8 mouse cellular contexts compared by ENCODE assay signal in the genomic region with DNA sequence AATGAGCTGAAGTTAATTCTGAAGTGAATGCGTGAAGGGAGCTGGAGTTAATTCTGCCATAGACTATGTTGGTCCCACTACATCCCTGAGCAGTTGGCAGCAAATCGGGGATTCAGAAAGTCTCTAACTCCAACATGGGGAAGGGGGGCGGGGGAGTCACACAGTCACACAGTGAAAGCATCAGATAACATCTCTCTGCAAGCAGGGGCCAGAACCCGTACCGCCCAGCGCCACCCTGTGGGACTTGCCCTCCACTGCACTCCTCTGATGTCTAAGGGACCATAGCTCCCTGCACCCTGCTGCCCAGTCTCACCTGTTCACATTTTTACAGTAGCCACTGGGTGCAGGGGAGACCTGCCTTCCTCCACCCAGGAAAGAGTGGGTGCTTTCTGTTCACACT.
A peak's percentile ranks its signal among the peaks of the same experiment; 100 is the strongest.
DNase-seq lines count a peak whose midpoint lies in the region; ATAC-seq lines count a peak whose summit lies in the region.

No protein-coding gene starts in this region.

- H3K27me3 ChIP-seq in kidney, embryonic 14.5 days (ENCODE audit: control insufficient read depth, insufficient read depth, low read length), result no peaks in the 10 kb centered on the region
- no peaks in the 10 kb centered on the region for H3K27me3 ChIP-seq in heart, embryonic 11.5 days (ENCODE audit: control insufficient read depth, insufficient read depth, low read length)

- H3K4me3 ChIP-seq in kidney, embryonic 14.5 days (ENCODE audit: low read length), result no peak overlapping the region
- no peak overlapping the region for H3K4me3 ChIP-seq in heart, embryonic 11.5 days (ENCODE audit: low read depth, low read length)

- no peak overlapping the region for H3K9ac ChIP-seq in kidney, embryonic 14.5 days (ENCODE audit: low read depth, low read length)
- H3K9ac ChIP-seq in heart, embryonic 11.5 days (ENCODE audit: low read depth, low read length), result no peak overlapping the region

- no peak overlapping the region for H3K27ac ChIP-seq in kidney, embryonic 14.5 days (ENCODE audit: low read depth, low read length)
- H3K27ac ChIP-seq in heart, embryonic 11.5 days (ENCODE audit: low read depth, low read length), result no peak overlapping the region

- H3K4me1 ChIP-seq in kidney, embryonic 14.5 days (ENCODE audit: control insufficient read depth, insufficient read depth, low read length), result peaks cover 51% of the 10 kb centered on the region
- H3K4me1 ChIP-seq in heart, embryonic 11.5 days (ENCODE audit: control insufficient read depth, insufficient read depth, low read length), result peaks cover 41% of the 10 kb centered on the region

- H3K36me3 ChIP-seq in kidney, embryonic 14.5 days (ENCODE audit: control insufficient read depth, insufficient read depth, low read length), result no peaks in the 10 kb centered on the region
- no peaks in the 10 kb centered on the region for H3K36me3 ChIP-seq in heart, embryonic 11.5 days (ENCODE audit: control insufficient read depth, insufficient read depth, low read length)

- H3K4me2 ChIP-seq in kidney, embryonic 14.5 days (replicated peaks; ENCODE audit: low read depth, low read length), result no peak overlapping the region
- no peak overlapping the region for H3K4me2 ChIP-seq in heart, embryonic 11.5 days

- peak; percentile 8; the same call in 1 of the 2 replicates for ATAC-seq in kidney, embryonic 14.5 days (ENCODE audit: low FRiP score, low TSS enrichment)
- no peak for ATAC-seq in heart, embryonic 11.5 days (replicated peaks; ENCODE audit: insufficient number of reproducible peaks, low FRiP score, low TSS enrichment)

- peak; percentile 52 for DNase-seq in adrenal gland, postnatal 10 days
- no peak for DNase-seq in adrenal gland, adult 8-10 months
- no peak for DNase-seq in kidney, postnatal 25 days
- peak; percentile 20 to 49 for DNase-seq in urinary bladder, adult 18-20 months (ENCODE audit: low spot score in 2 of 2)
- DNase-seq in urinary bladder, adult 2 months (ENCODE audit: low spot score), result no peak
- DNase-seq in testis, postnatal 10 days (ENCODE audit: low spot score), result peak; percentile 61

- no peaks in the 10 kb centered on the region for H3K9me3 ChIP-seq in kidney, embryonic 14.5 days (ENCODE audit: control insufficient read depth, low read length)
- no peaks in the 10 kb centered on the region for H3K9me3 ChIP-seq in heart, embryonic 11.5 days (replicated peaks; ENCODE audit: control insufficient read depth, low read length)

- WGBS in kidney, embryonic 14.5 days, result 13% methylated on average over 6 of the region's 6 CpGs
- 18% methylated on average over 6 of the region's 6 CpGs for WGBS in heart, embryonic 11.5 days (ENCODE audit: insufficient replicate concordance)

Comparison
In these comparisons a context has a peak if more than half of its experiments do, and no peak if none do; other contexts are left out.
1. DNase-seq: peak in adrenal gland, postnatal 10 days (single experiment), urinary bladder, adult 18-20 months (2 of 2) and testis, postnatal 10 days (single experiment); none in adrenal gland, adult 8-10 months (single experiment), kidney, postnatal 25 days (0 of 2) and urinary bladder, adult 2 months (single experiment).